Mouse (Mus musculus) cerebellum, adult 2 months (tissue): ENCODE results near the gene Lmx1b.

ENCODE experiments used
- CTCF ChIP-seq: fragments of 200-500 bp; IDR thresholded peaks from 2 replicates; pipeline ENCODE4 v1.5.1; 2011; ENCODE audit warnings: low read depth, mild to moderate bottlenecking, control low read depth, low read length, moderate library complexity, borderline replicate concordance; ENCODE audit not compliant: insufficient read depth
- POLR2A ChIP-seq: fragments of 200-500 bp; IDR thresholded peaks from 2 replicates; pipeline ENCODE4 v1.6.1; 2011; ENCODE audit warnings: low read length, control low read depth, borderline replicate concordance; ENCODE audit not compliant: insufficient read depth

DNA sequence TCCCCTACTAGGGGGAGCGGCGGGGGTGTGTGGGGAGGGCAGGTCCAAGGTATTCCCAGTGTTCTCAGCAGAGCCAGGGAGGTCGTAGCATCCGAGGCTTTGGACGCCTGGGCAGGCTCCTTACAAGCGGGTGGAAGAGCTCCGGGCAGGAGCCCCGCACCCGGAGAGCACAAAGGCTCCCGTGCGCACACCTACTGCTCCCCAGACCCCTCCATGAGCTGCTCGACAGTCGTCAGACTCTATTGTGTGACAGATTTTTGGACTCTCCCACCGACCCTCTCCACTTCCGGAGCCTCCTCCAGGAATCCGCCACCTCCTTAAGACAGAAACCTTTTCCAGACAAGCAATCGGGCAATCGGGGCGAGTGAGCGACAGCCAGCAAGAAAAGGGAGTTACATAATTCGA is 4.2 kb downstream of the Lmx1b start:
- no peak for TF ChIP-seq POLR2A
- TF ChIP-seq CTCF = no peak
